Mouse (Mus musculus) heart, embryonic 12.5 days (tissue): ENCODE data around the gene Itpkb. TPM values are rescaled to one million over a fixed set of nuclear protein-coding genes. Genes with fewer than 3 reads are reported as not detected.

Source experiments
- ATAC-seq: fragments of 200-750 bp; cut with Nextera tagmentation; 2 replicates; pipeline ENCODE4 v1.8.0; 2017; ENCODE audit warnings: moderate TSS enrichment, moderate library complexity; ENCODE audit not compliant: insufficient number of reproducible peaks, low FRiP score
- H3K27ac ChIP-seq: fragments of 300-500 bp; sonication (generic); 2 replicates; pipeline ENCODE4 v1.5.1; 2016; ENCODE audit warnings: mild to moderate bottlenecking, moderate library complexity; ENCODE audit not compliant: poor library complexity, severe bottlenecking
- H3K27me3 ChIP-seq: fragments of 300-500 bp; sonication (generic); replicated peaks from 2 replicates; pipeline ENCODE4 v1.6.1; 2016; ENCODE audit warnings: mild to moderate bottlenecking, moderate library complexity
- H3K36me3 ChIP-seq: fragments of 300-500 bp; sonication (generic); 2 replicates; pipeline ENCODE4 v1.6.1; 2016; ENCODE audit warnings: mild to moderate bottlenecking, moderate library complexity
- H3K4me1 ChIP-seq: fragments of 300-500 bp; sonication (generic); replicated peaks from 2 replicates; pipeline ENCODE4 v1.6.1; 2016; ENCODE audit warnings: mild to moderate bottlenecking
- H3K4me2 ChIP-seq: fragments of 300-500 bp; sonication (generic); 2 replicates; pipeline ENCODE4 v1.6.1; 2016; ENCODE audit warnings: mild to moderate bottlenecking, moderate library complexity
- H3K4me3 ChIP-seq: fragments of 300-500 bp; sonication (generic); 2 replicates; pipeline ENCODE4 v1.5.1; 2016; ENCODE audit warnings: mild to moderate bottlenecking
- H3K9ac ChIP-seq: fragments of 300-500 bp; sonication (generic); 2 replicates; pipeline ENCODE4 v1.6.1; 2016; ENCODE audit warnings: mild to moderate bottlenecking, moderate library complexity
- H3K9me3 ChIP-seq: fragments of 300-500 bp; sonication (generic); replicated peaks from 2 replicates; pipeline ENCODE4 v1.6.1; 2016; ENCODE audit warnings: mild to moderate bottlenecking, moderate library complexity
- WGBS: fragments of 180-500 bp; shearing (Covaris S2); methylation state at CpG from one replicate; pipeline ENCODE4 v1.1.7; 2016; 5-methylcytosine and 5-hydroxymethylcytosine counted together
- polyA plus RNA-seq: library from polyadenylated mRNA; unstranded; fragments of >200 nt; fragmentation: Nextera tagmentation; extraction: Ambion mirVana; gene quantifications from 2 replicates; pipeline ENCODE4 v1.2.1, GENCODE M21; 2016

Itpkb gene
- polyA plus RNA-seq, 1 experiment from 2014 or later: 7.2 TPM

DNA sequence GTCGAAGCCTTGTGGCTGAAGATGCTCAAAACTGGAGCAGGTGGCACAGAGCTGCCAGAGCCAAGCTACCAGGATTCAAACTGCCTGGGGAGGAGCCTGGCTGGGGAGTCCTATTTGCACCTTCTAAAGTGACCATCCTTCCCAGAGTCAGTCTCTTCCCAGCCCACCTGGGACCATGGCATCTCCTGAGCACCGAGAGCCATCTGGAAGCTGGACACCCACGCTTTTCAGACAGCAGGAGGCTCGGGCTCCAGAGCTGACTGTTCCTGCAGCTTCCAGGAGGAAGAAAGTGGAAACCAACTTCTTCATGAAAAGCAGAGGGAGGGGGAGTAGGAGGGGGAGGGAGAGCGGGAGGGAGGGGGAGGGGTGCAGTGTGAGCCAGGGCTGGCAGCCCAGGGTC lies 135.3 kb downstream of the Itpkb start:
- 53% methylated on average over 5 of the region's 5 CpGs for WGBS
- peaks cover 8% of the 10 kb centered on the region for H3K4me1 ChIP-seq
- H3K9ac ChIP-seq: no peak overlapping the region
- 0 out of 2 replicates have a peak, but pooled peaks cover 6% of the 10 kb centered on the region for H3K9me3 ChIP-seq
- H3K27me3 ChIP-seq: 0 out of 2 replicates have a peak, but pooled peaks cover 5% of the 10 kb centered on the region
- H3K4me2 ChIP-seq: no peak overlapping the region
- no peak for ATAC-seq
- H3K4me3 ChIP-seq: no peak overlapping the region
- no peaks in the 10 kb centered on the region for H3K36me3 ChIP-seq
- no peak overlapping the region for H3K27ac ChIP-seq

DNA sequence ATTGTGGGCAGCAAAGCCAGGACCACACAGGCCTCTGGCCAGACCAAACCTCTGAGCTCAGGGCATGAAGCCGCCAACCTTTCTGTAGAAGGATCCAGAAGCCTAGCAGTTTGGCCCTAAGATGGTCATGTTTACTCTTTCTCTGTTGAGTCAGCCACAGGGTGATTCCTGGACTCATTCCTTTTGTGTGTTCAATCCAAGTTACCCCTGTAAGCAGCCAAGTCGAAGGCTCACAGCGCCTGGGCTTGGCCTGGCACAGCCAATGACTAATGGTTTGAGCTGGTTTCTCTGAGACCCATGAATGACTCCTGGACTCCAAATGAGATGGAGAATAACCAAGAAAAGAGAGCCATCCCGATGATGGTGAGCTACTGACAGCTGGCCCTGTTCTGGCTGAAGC lies 137.7 kb downstream of the Itpkb start:
- 87% methylated on average over 4 of the region's 4 CpGs for WGBS
- Histone ChIP-seq H3K27ac (no peak overlapping the region), H3K4me3 (no peak overlapping the region), H3K27me3 (0 out of 2 replicates have a peak, but pooled peaks cover 3% of the 10 kb centered on the region), H3K4me2 (no peak overlapping the region), H3K9ac (no peak overlapping the region), H3K4me1 (no peaks in the 10 kb centered on the region), H3K36me3 (no peaks in the 10 kb centered on the region), H3K9me3 (0 out of 2 replicates have a peak, but pooled peaks cover 6% of the 10 kb centered on the region)
- no peak for ATAC-seq

- H3K4me1 ChIP-seq: no peaks in the 10 kb centered on the region
- H3K36me3 ChIP-seq: no peaks in the 10 kb centered on the region
- H3K27me3 ChIP-seq: peaks cover 39% of the 10 kb centered on the region
- no peak for ATAC-seq
- H3K4me2 ChIP-seq: no peak overlapping the region
- H3K9me3 ChIP-seq: no peaks in the 10 kb centered on the region
- H3K27ac ChIP-seq: no peak overlapping the region
- H3K4me3 ChIP-seq: no peak overlapping the region
- H3K9ac ChIP-seq: no peak overlapping the region
These were observed 143.3 kb downstream of the Itpkb start for GRCm38 (mm10) chr1:180473566-180473965.

Other genes starting within 250 kb of the Itpkb start
- gene Coq8a, start 130.9 kb upstream of the Itpkb start, polyA plus RNA-seq: 15.2 and 17.8 TPM in 2 replicates
- gene Psen2, start 67.0 kb upstream of the Itpkb start, polyA plus RNA-seq: 13.8 and 15.1 TPM in 2 replicates
- gene Stum, start 153.0 kb downstream of the Itpkb start, polyA plus RNA-seq: 0.10 and 0.23 TPM in 2 replicates
- 105 and 118 TPM in 2 replicates for gene Parp1, start 238.4 kb downstream of the Itpkb start, polyA plus RNA-seq